Mouse (Mus musculus) thymus, adult 2 months (tissue): ENCODE data around the gene Ctrl. TPM values are rescaled to one million over a fixed set of nuclear protein-coding genes. Genes with fewer than 3 reads are reported as not detected.
"Not testable (repeated sequence)": the region's sequence is repeated elsewhere in the genome, so short reads cannot be mapped to it uniquely, and the experiment has no call there.

ENCODE experiments used
- DNase-seq: peaks from one replicate; pipeline ENCODE4 v3.0.0; 2021
- H3K27ac ChIP-seq: fragments of 200-500 bp; 2 replicates; pipeline ENCODE4 v1.5.1; 2012; ENCODE audit warnings: low read length, control low read depth; ENCODE audit not compliant: control insufficient read depth, insufficient read depth
- H3K27me3 ChIP-seq: fragments of 200-500 bp; 2 replicates; pipeline ENCODE4 v1.6.1; 2012; ENCODE audit warnings: mild to moderate bottlenecking, low read length, moderate library complexity, mixed read lengths; ENCODE audit not compliant: control insufficient read depth, insufficient read depth
- H3K36me3 ChIP-seq: fragments of 200-500 bp; 2 replicates; pipeline ENCODE4 v1.6.1; 2012; ENCODE audit warnings: mild to moderate bottlenecking, low read length, moderate library complexity; ENCODE audit not compliant: control insufficient read depth, insufficient read depth
- H3K4me1 ChIP-seq: fragments of 200-500 bp; replicated peaks from 2 replicates; pipeline ENCODE4 v1.6.1; 2012; ENCODE audit warnings: low read length; ENCODE audit not compliant: control insufficient read depth, insufficient read depth
- H3K4me3 ChIP-seq: fragments of 200-500 bp; 2 replicates; pipeline ENCODE4 v1.5.1; 2012; ENCODE audit warnings: mild to moderate bottlenecking, low read length, control low read depth, moderate library complexity; ENCODE audit not compliant: control insufficient read depth, insufficient read depth
- CTCF ChIP-seq: fragments of 200-500 bp; IDR thresholded peaks from 2 replicates; pipeline ENCODE4 v1.5.1; 2012; ENCODE audit warnings: mild to moderate bottlenecking, control low read depth, low read length, moderate library complexity, borderline replicate concordance; ENCODE audit not compliant: control insufficient read depth, poor library complexity, insufficient read depth; ENCODE audit errors: extremely low read depth
- POLR2A ChIP-seq: fragments of 200-500 bp; IDR thresholded peaks from 2 replicates; pipeline ENCODE4 v1.6.1; 2012; ENCODE audit warnings: mild to moderate bottlenecking, low read length, control low read depth, moderate library complexity; ENCODE audit not compliant: control insufficient read depth, poor library complexity, insufficient read depth; ENCODE audit errors: extremely low read depth
- WGBS: fragments of 180-500 bp; shearing (Covaris S2); methylation state at CpG from one replicate; pipeline ENCODE4 v1.1.7; 2018; 5-methylcytosine and 5-hydroxymethylcytosine counted together
- polyA plus RNA-seq: library from polyadenylated mRNA; depleted of rRNA; stranded (reverse); fragments of >200 nt; gene quantifications from 2 replicates; pipeline ENCODE4 v1.2.3, GENCODE M21; 2012; rRNA removed

Ctrl gene
- polyA plus RNA-seq: 6.9 and 8.4 TPM in 2 replicates

DNA sequence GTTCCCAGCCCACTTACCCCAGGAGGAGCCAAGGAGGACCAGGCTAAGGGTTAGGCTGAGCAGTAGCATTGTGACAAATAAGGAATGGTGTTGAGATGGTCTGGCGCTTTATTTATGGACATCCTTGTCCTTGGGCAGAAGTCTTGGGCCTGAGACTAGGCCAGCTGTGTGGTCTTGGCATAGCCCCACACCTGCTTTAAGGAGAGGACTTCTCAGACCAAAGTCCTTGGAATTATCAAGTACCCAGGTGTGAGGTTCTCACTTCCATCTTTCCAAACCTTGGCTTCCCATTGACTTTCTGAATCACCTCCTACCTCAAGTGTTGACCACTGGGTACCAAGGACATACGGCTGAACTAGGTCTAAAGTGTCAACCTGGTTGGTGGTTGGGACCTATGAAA is at the start of gene Ctrl:
Gene Ctrl, minus strand, starts transcription at position 101 of the 400 bp plus-strand sequence.
- 100% methylated on average over 2 of the region's 2 CpGs for WGBS
- no peak for TF ChIP-seq POLR2A
- Histone ChIP-seq H3K27ac (no peak within 1 kb of the TSS), H3K4me1 (peaks cover 9% of the 10 kb centered on the region), H3K27me3 (no peaks in the 10 kb centered on the region), H3K36me3 (peaks cover 6% of the 10 kb centered on the region; the same call in 1 of the 2 replicates), H3K4me3 (no peak within 1 kb of the TSS)
- no peak for DNase-seq

DNA sequence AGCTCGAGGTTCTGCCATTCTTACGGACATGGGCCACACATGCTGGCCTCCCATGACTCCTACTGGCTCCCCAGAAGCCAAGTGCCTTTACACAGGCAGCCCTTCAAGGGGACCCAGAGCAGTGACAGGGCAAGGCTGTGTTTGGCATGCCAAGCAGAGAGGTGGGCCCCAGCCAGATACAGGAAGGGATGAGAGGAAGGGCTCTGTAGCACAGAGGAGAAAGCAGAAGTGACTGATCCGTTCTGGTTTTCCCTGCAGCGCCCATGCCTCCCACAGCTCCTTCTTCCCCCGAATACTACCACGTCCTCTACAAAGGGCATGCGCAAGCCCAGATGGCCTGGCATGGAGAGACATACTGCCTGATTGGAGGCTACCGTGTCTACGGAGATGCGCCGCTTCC is 49.7 kb upstream of the Ctrl start:
- H3K4me1 ChIP-seq, H3K4me3 ChIP-seq, H3K27ac ChIP-seq, H3K36me3 ChIP-seq, DNase-seq, H3K27me3 ChIP-seq: not testable (repeated sequence)
- 35% methylated on average over 11 of the region's 11 CpGs for WGBS

DNA sequence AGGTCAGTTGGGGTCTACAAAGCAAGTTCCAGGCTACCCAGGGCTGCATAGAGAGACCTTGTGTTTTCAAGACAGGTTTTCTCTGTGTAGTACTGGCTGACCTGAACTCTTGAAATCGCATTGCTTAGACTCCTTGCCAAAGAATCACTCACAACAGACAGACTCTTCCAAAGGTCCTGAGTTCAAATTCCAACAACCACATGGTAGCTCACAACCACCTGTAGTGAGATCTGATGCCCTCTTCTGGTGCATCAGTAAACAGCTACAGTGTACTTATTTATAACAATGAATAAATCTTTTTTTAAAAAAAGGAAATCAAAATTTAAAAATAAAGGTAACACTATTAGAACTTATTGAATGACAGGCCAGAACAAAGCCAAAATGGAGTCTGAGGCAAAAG is 47.5 kb upstream of the Ctrl start:
- H3K27ac ChIP-seq: no peak overlapping the region
- H3K4me1 ChIP-seq: peaks cover 4% of the 10 kb centered on the region; the same call in 1 of the 2 replicates
- DNase-seq: no peak
- no peak overlapping the region for H3K4me3 ChIP-seq
- TF ChIP-seq CTCF (no peak), POLR2A (no peak)
- no peaks in the 10 kb centered on the region for H3K27me3 ChIP-seq
- 89% methylated on average over 1 of the region's 1 CpGs for WGBS
- H3K36me3 ChIP-seq: no peaks in the 10 kb centered on the region

DNA sequence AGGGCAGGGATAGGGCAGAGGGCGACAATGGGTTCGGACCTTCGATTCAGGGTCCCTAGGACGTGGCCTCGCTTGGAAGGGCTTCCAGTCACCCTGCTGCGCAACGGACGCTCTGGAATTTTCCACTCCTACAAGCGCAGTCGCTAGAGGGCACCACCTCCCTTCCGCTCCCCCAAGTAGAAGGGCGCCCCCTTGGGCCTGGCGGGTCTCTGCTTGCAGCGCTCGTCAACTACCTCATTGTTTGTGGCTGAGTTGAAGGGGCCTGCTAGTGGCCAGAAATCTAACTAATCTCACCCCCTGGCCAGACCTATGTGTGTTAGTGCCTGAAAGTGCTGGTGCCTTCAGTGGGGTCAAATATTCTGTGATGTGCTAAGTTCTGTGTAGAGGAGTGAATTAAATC is 45.7 kb upstream of the Ctrl start, which contains the start of gene Dpep3:
Gene Dpep3, minus strand, starts transcription at position 105 of the 400 bp plus-strand sequence.
- DNase-seq: no peak
- H3K36me3 ChIP-seq: no peaks in the 10 kb centered on the region
- no peak within 1 kb of the TSS for H3K4me3 ChIP-seq
- TF ChIP-seq POLR2A (no peak), CTCF (no peak)
- 95% methylated on average over 15 of the region's 15 CpGs for WGBS
- H3K4me1 ChIP-seq: peaks cover 4% of the 10 kb centered on the region; the same call in 1 of the 2 replicates
- H3K27me3 ChIP-seq: no peaks in the 10 kb centered on the region
- no peak within 1 kb of the TSS for H3K27ac ChIP-seq

DNA sequence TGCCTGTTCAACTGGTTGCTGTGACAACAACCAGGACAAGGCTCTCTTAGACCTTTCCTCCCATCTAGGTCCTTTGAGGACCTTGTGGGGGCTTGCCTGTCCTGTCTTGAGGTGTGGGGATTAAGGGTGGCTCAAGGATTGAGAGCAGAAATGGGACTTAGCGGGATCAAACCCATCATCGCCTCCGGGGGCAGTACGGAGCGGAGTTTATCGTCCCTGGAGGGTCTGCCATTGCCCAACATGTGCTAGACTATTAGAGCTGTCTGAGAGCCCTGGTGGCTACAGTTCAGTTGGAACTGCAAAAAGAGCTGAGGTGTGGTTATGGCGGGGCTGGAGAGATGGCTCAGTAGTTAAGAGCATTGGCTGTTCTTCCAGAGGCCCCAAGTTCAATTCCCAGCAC is 41.7 kb upstream of the Ctrl start:
- WGBS: 83% methylated on average over 7 of the region's 7 CpGs
- Histone ChIP-seq H3K4me1 (no peaks in the 10 kb centered on the region), H3K4me3 (no peak overlapping the region), H3K36me3 (no peaks in the 10 kb centered on the region), H3K27me3 (no peaks in the 10 kb centered on the region), H3K27ac (no peak overlapping the region)
- TF ChIP-seq CTCF: no peak
- no peak for TF ChIP-seq POLR2A
- no peak for DNase-seq

DNA sequence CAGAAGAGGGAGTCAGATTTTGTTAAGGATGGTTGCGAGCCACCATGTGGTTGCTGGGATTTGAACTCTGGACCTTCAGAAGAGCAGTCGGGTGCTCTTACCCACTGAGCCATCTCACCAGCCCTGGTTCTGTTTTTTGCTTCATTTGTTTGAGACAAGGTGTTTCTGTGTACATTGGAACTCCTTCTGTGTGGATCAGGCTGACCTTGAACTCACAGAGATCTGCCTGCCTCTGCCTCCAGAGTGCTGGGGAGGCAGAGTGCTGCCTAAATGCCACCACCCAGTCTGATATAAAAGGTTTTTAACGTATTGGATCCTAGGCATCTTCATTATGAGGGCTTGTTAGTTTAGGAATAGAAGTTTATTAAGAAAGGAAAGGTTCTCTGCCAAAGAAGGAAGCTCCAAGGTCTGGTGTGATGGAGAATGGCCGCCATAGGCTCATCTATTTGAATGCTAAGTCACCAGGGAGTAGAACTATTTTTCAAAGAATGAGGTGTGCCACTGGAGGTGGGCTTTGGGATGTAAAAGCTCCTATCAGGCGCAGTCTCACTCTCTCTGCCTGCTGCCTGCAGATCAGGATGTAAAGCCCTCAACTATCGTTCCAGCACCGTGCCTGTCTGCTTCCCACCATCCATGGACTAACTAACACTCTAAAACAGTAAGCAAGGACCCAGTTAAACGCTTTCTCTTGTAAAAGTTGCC is 37.5 kb upstream of the Ctrl start:
- H3K27ac ChIP-seq: no peak overlapping the region
- no peak overlapping the region for H3K4me3 ChIP-seq
- H3K36me3 ChIP-seq: no peaks in the 10 kb centered on the region
- no peak for TF ChIP-seq POLR2A
- no peak for TF ChIP-seq CTCF
- no peak for DNase-seq
- peaks cover 10% of the 10 kb centered on the region for H3K4me1 ChIP-seq
- H3K27me3 ChIP-seq: no peaks in the 10 kb centered on the region
- WGBS: 91% methylated on average over 8 of the region's 8 CpGs

DNA sequence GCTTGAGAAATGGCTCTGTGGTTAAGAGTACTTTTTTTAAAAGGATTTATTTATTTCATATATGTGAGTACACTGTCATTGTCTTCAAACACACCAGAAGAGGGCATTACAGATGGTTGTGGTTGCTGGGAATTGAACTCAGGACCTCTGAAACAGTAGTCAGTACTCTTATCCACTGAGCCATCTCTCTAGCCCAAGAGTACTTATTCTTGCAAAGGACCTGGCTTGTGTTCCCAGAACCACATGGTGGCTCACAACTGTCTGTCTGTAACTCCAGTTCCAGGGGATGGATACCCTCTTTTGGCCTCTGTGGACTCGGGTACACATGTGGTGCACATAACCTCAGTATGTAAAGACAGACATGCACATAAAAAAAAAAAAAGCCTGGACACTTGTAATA is 35.7 kb upstream of the Ctrl start:
- no peaks in the 10 kb centered on the region for H3K27me3 ChIP-seq
- no peak overlapping the region for H3K27ac ChIP-seq
- WGBS: 78% methylated on average over 1 of the region's 1 CpGs
- no peak for DNase-seq
- peaks cover 19% of the 10 kb centered on the region for H3K4me1 ChIP-seq
- H3K36me3 ChIP-seq: no peaks in the 10 kb centered on the region
- H3K4me3 ChIP-seq: no peak overlapping the region
- TF ChIP-seq POLR2A: no peak
